Mouse (Mus musculus) heart, postnatal 0 days (tissue): ENCODE measurements at regions not wholly inside any gene's neighbourhood (a gene's known extent, or its start where the extent isn't known, plus 50 kb on each side); places are given as distances from the start of the nearest gene placed in this dataset.

ENCODE experiments used
- CTCF ChIP-seq: IDR thresholded peaks from 2 replicates; pipeline ENCODE4 v1.5.1; 2016; ENCODE audit warnings: antibody characterized with exemption, control low read depth, low read depth
- EP300 ChIP-seq: IDR thresholded peaks from 2 replicates; pipeline ENCODE4 v1.6.1; 2016; ENCODE audit warnings: antibody characterized with exemption, low read depth

DNA sequence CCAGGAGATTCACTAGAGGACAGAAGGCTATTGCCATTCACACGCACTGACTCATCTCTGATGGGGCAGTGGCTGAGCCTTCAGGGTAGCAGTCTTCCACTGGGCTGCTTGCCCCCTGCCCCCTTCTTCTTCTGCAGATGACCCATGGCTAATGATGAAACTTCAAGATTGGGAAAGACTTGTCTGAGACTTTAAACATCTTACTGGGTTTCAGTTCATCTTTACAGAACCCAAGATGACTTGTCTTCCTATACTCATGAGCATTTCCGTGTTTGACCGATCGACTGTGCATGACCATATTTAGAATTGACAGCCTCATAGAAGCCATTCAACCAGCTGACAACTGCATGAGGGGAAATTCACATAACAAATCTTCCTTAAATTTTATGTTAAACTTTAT, 140.0 kb upstream of the Mad2l1 start:
- TF ChIP-seq EP300 (no peak), CTCF (no peak)
